ENCODE assay signal across 18 mouse cellular contexts in genomic region chr11:4967549-4967948, GRCm38 (mm10). TPM values are rescaled to one million over a fixed set of nuclear protein-coding genes. Genes with fewer than 3 reads are reported as not detected.
DNase-seq lines count a peak whose midpoint lies in the region; ATAC-seq and TF ChIP-seq lines count a peak whose summit lies in the region.
"Had no signal": no experiment of that assay in that cellular context is flagged by ENCODE, and none has a peak within 500 bp of the region (broad histone marks: within the 10 kb centered on the region; RNA-seq: fewer than 3 reads in every experiment).

No protein-coding gene starts in this region.

- TF ChIP-seq CTCF in MEL (IDR thresholded peaks at IDR 0.05 in 2 of 3, conservative IDR thresholded peaks at IDR 0.05 in 1 of 3; ENCODE audit: control insufficient read depth in 1 of 3, insufficient read depth in 1 of 3, low read depth in 2 of 3, low read length in 3 of 3, poor library complexity in 1 of 3, severe bottlenecking in 1 of 3) = no peak

- peak; percentile 80 for ATAC-seq in liver, embryonic 16.5 days (ENCODE audit: low read depth)
- ATAC-seq: forebrain, embryonic 15.5 days; intestine, postnatal 0 days; midbrain, embryonic 13.5 days had no signal

- 0 out of 4 replicates have a peak, but pooled peaks of 1 of the 2 experiments have one; percentile 39 for TF ChIP-seq POLR2A in MEL (IDR thresholded peaks at IDR 0.05; ENCODE audit: control insufficient read depth in 1 of 2, insufficient read depth in 1 of 2, low read depth in 1 of 2, low read length in 2 of 2, poor library complexity in 1 of 2)

- H3K9me3 ChIP-seq in MEL (replicated peaks; ENCODE audit: insufficient read depth, low read length) = no peaks in the 10 kb centered on the region
- no peaks in the 10 kb centered on the region for H3K9me3 ChIP-seq in liver, embryonic 16.5 days (replicated peaks; ENCODE audit: control insufficient read depth, low read length)
- H3K9me3 ChIP-seq: forebrain, embryonic 15.5 days; limb, embryonic 15.5 days; midbrain, embryonic 13.5 days had no signal

- peaks cover 15 to 23% of the 10 kb centered on the region in 2 experiments for H3K4me1 ChIP-seq in MEL (ENCODE audit: control insufficient read depth in 1 of 2, insufficient read depth in 2 of 2, low read length in 2 of 2)
- H3K4me1 ChIP-seq in liver, embryonic 16.5 days (ENCODE audit: control insufficient read depth, low read depth, low read length) = peaks cover 18% of the 10 kb centered on the region
- H3K4me1 ChIP-seq: forebrain, embryonic 15.5 days had no signal

- 14% methylated on average over 2 of the region's 2 CpGs for WGBS in liver, embryonic 16.5 days (ENCODE audit: insufficient replicate concordance)

- H3K9ac ChIP-seq in MEL (ENCODE audit: control insufficient read depth, low read depth, low read length, poor library complexity, severe bottlenecking) = peak overlapping the region; percentile 51
- H3K9ac ChIP-seq in liver, embryonic 16.5 days (ENCODE audit: low read depth, low read length) = no peak overlapping the region
- H3K9ac ChIP-seq: forebrain, embryonic 15.5 days; limb, embryonic 15.5 days; midbrain, embryonic 13.5 days had no signal

- H3K4me2 ChIP-seq in liver, embryonic 16.5 days (ENCODE audit: low read depth, low read length) = no peak overlapping the region
- H3K4me2 ChIP-seq: forebrain, embryonic 15.5 days; heart, embryonic 11.5 days; limb, embryonic 15.5 days; midbrain, embryonic 13.5 days had no signal

- peak overlapping the region; percentile 86 for H3K27ac ChIP-seq in MEL (ENCODE audit: control insufficient read depth, low read depth, low read length)
- peak overlapping the region; percentile 56 for H3K27ac ChIP-seq in liver, embryonic 16.5 days (ENCODE audit: low read length)
- H3K27ac ChIP-seq: forebrain, embryonic 15.5 days; limb, embryonic 15.5 days; macrophage; midbrain, embryonic 13.5 days had no signal

- TF ChIP-seq EP300 in MEL (IDR thresholded peaks at IDR 0.05; ENCODE audit: low read depth in 1 of 2, low read length in 2 of 2) = peak; percentile 90 to 94

- TF ChIP-seq RAD21 in MEL (IDR thresholded peaks at IDR 0.05; ENCODE audit: low read depth, low read length) = no peak

- no peaks in the 10 kb centered on the region for H3K79me2 ChIP-seq in MEL (ENCODE audit: control insufficient read depth, insufficient read depth, low read length, poor library complexity)

- H3K36me3 ChIP-seq in MEL (ENCODE audit: control insufficient read depth in 1 of 2, insufficient read depth in 2 of 2, low read length in 2 of 2) = peaks cover 0 to 19% of the 10 kb centered on the region in 2 experiments; a peak in 2 of 4 replicates
- H3K36me3 ChIP-seq in liver, embryonic 16.5 days (ENCODE audit: control insufficient read depth, insufficient read depth) = no peaks in the 10 kb centered on the region
- H3K36me3 ChIP-seq: forebrain, embryonic 15.5 days; limb, embryonic 15.5 days; midbrain, embryonic 13.5 days had no signal

- DNase-seq in 416B (ENCODE audit: low read depth) (peak; percentile 76), MEL (ENCODE audit: low read depth, low spot score) (peak; percentile 88), liver (peak; percentile 74)
- DNase-seq in lung, postnatal 4 days = no peak
- DNase-seq in cerebellum, postnatal 4 days (ENCODE audit: low spot score in 2 of 2) = no peak
- DNase-seq in urinary bladder, adult 2 months (ENCODE audit: low spot score) = no peak
- no peak for DNase-seq in left cerebral cortex, adult 8-10 months (ENCODE audit: low spot score in 2 of 2)
- DNase-seq: adrenal gland, adult 2 months; gastrocnemius, postnatal 10 days; heart, postnatal 10 days; right cerebral cortex, postnatal 14 days had no signal

- H3K4me3 ChIP-seq in MEL (ENCODE audit: control insufficient read depth in 1 of 2, insufficient read depth in 1 of 2, low read depth in 2 of 2, low read length in 2 of 2) = no peak overlapping the region
- H3K4me3 ChIP-seq in liver, embryonic 16.5 days (ENCODE audit: low read depth, low read length) = no peak overlapping the region
- H3K4me3 ChIP-seq: forebrain, embryonic 15.5 days; limb, embryonic 15.5 days; midbrain, embryonic 13.5 days had no signal

- no peaks in the 10 kb centered on the region for H3K27me3 ChIP-seq in MEL (ENCODE audit: control insufficient read depth in 1 of 2, insufficient read depth in 2 of 2, low read length in 2 of 2)
- no peaks in the 10 kb centered on the region for H3K27me3 ChIP-seq in liver, embryonic 16.5 days (ENCODE audit: control insufficient read depth, insufficient read depth, low read depth, low read length)
- H3K27me3 ChIP-seq: forebrain, embryonic 15.5 days; limb, embryonic 15.5 days; midbrain, embryonic 13.5 days had no signal

TF ChIP-seq in MEL, 35 proteins besides CTCF, POLR2A, EP300 and RAD21:
- TF ChIP-seq BHLHE40 (IDR thresholded peaks at IDR 0.05; ENCODE audit: borderline replicate concordance, low read depth, low read length) (peak; percentile 87), SIN3A (IDR thresholded peaks at IDR 0.05; ENCODE audit: low read length) (peak; percentile 88), MAFK (IDR thresholded peaks at IDR 0.05; ENCODE audit: borderline replicate concordance, low read depth, low read length) (no peak), ELF1 (IDR thresholded peaks at IDR 0.05; ENCODE audit: low read depth, low read length) (no peak), TCF12 (IDR thresholded peaks at IDR 0.05; ENCODE audit: low read depth, low read length) (peak; percentile 95), TBP (IDR thresholded peaks at IDR 0.05; ENCODE audit: low read depth, low read length) (peak; percentile 72; the same call in 1 of the 2 replicates), MAZ (IDR thresholded peaks at IDR 0.05; ENCODE audit: low read depth, low read length) (peak; percentile 59; the same call in 1 of the 2 replicates), POLR2AphosphoS5 (IDR thresholded peaks at IDR 0.05; ENCODE audit: borderline replicate concordance, low read depth, low read length) (no peak), E2F4 (IDR thresholded peaks at IDR 0.05; ENCODE audit: borderline replicate concordance, low read depth, low read length) (no peak), JUND (IDR thresholded peaks at IDR 0.05; ENCODE audit: low read depth, low read length) (no peak), TAL1 (IDR thresholded peaks at IDR 0.05; ENCODE audit: low read length) (peak; percentile 96), MYC (IDR thresholded peaks at IDR 0.05; ENCODE audit: low read depth, low read length) (peak; percentile 89), CHD2 (IDR thresholded peaks at IDR 0.05; ENCODE audit: low read length) (no peak), ZC3H11A (IDR thresholded peaks at IDR 0.05; ENCODE audit: low read depth, low read length) (no peak), ZKSCAN1 (IDR thresholded peaks at IDR 0.05; ENCODE audit: low read depth, low read length) (no peak), USF2 (IDR thresholded peaks at IDR 0.05; ENCODE audit: borderline replicate concordance in 1 of 2, insufficient read depth in 1 of 2, low read depth in 1 of 2, low read length in 2 of 2) (peak; percentile 65 to 82), MAX (IDR thresholded peaks at IDR 0.05; ENCODE audit: low read length) (peak; percentile 94), ZNF384 (IDR thresholded peaks at IDR 0.05; ENCODE audit: low read depth, low read length) (no peak), GATA1 (IDR thresholded peaks at IDR 0.05; ENCODE audit: low read depth, low read length) (peak; percentile 97), KAT2A (conservative IDR thresholded peaks at IDR 0.05; ENCODE audit: low read depth, low read length) (no peak), RCOR1 (IDR thresholded peaks at IDR 0.05; ENCODE audit: low read depth, low read length) (peak; percentile 71), MEF2A (IDR thresholded peaks at IDR 0.05; ENCODE audit: extremely low read depth, insufficient replicate concordance, low read depth, low read length, poor library complexity, severe bottlenecking) (no peak), MYB (IDR thresholded peaks at IDR 0.05; ENCODE audit: low read depth, low read length) (peak; percentile 77), ZMIZ1 (IDR thresholded peaks at IDR 0.05; ENCODE audit: low read depth, low read length) (no peak), ETS1 (IDR thresholded peaks at IDR 0.05; ENCODE audit: low read depth, low read length) (peak; percentile 78), POLR2AphosphoS2 (IDR thresholded peaks at IDR 0.05; ENCODE audit: low read length) (no peak), SMC3 (IDR thresholded peaks at IDR 0.05; ENCODE audit: low read depth, low read length) (no peak), NELFE (IDR thresholded peaks at IDR 0.05; ENCODE audit: low read depth, low read length) (no peak), CHD1 (IDR thresholded peaks at IDR 0.05; ENCODE audit: low read depth, low read length) (no peak), MXI1 (IDR thresholded peaks at IDR 0.05; ENCODE audit: low read depth, low read length) (peak; percentile 91), HCFC1 (IDR thresholded peaks at IDR 0.05; ENCODE audit: low read depth, low read length) (peak; percentile 61), NRF1 (IDR thresholded peaks at IDR 0.05; ENCODE audit: insufficient read depth, low read depth, low read length, poor library complexity, severe bottlenecking) (no peak), USF1 (IDR thresholded peaks at IDR 0.05; ENCODE audit: low read depth, low read length) (peak; percentile 96), UBTF (IDR thresholded peaks at IDR 0.05; ENCODE audit: borderline replicate concordance, insufficient read depth, low read depth, low read length) (no peak), GABPA (IDR thresholded peaks at IDR 0.05; ENCODE audit: low read depth, low read length) (no peak)

RNA-seq across cellular contexts. Expression of gene Ap1b1, which starts 19.1 kb away (rescaled TPM):
- 55.1 and 60.1 TPM in 2 replicates for total RNA-seq in MEL (2012; rRNA removed)
- 10 to 100 TPM in 1 of 2 experiments, not detected in 1; 79.3 TPM for polyA plus RNA-seq in MEL (2012; ENCODE audit: insufficient read depth in 1 of 2, insufficient read length in 2 of 2, low read depth in 1 of 2, low replicate concordance in 2 of 2, missing spikeins in 1 of 2)
- 78.9 and 81.7 TPM in 2 replicates for polyA plus RNA-seq in liver, embryonic 16.5 days (2015; fragmentation: Nextera tagmentation; extraction: Ambion mirVana)
- 61.9 and 63.1 TPM in 2 replicates for polyA plus RNA-seq in urinary bladder, adult 2 months (2012; rRNA removed)
- 100 to 1,000 TPM; 152 to 184 (median 173) TPM for total RNA-seq in left cerebral cortex, adult 8-10 months (2022)

RNA-seq across cellular contexts. Expression of gene Nefh, which starts 19.7 kb away (rescaled TPM):
- not detected in 2 replicates for total RNA-seq in MEL (2012; rRNA removed)
- polyA plus RNA-seq in MEL (2012; ENCODE audit: insufficient read depth in 1 of 2, insufficient read length in 2 of 2, low read depth in 1 of 2, low replicate concordance in 2 of 2, missing spikeins in 1 of 2) = under 1 TPM in 1 of 2 experiments, not detected in 1; 0.03 TPM
- 0.11 and 0.14 TPM in 2 replicates for polyA plus RNA-seq in liver, embryonic 16.5 days (2015; fragmentation: Nextera tagmentation; extraction: Ambion mirVana)
- polyA plus RNA-seq in urinary bladder, adult 2 months (2012; rRNA removed) = 0.26 and 0.40 TPM in 2 replicates
- total RNA-seq in left cerebral cortex, adult 8-10 months (2022) = 10 to 100 TPM; 44.7 to 52.3 (median 48.7) TPM

Comparison
In these comparisons a context has a peak if more than half of its experiments do, and no peak if none do; other contexts are left out.
1. DNase-seq: peak in 416B (single experiment), MEL (single experiment) and liver (single experiment); none in lung, postnatal 4 days (0 of 2), cerebellum, postnatal 4 days (0 of 2), urinary bladder, adult 2 months (single experiment) and left cerebral cortex, adult 8-10 months (0 of 2).